Mouse (Mus musculus) fibroblast of lung, adult 2 months (primary cell): Measurements from ENCODE around the gene Krtap4-2.
"Not testable (repeated sequence)": the region's sequence is repeated elsewhere in the genome, so short reads cannot be mapped to it uniquely, and the experiment has no call there.

ENCODE experiments used
- DNase-seq: peaks from one replicate; pipeline ENCODE4 v3.0.0-alpha.2; 2011; ENCODE audit warnings: low read depth

The Krtap4-2 gene

DNA sequence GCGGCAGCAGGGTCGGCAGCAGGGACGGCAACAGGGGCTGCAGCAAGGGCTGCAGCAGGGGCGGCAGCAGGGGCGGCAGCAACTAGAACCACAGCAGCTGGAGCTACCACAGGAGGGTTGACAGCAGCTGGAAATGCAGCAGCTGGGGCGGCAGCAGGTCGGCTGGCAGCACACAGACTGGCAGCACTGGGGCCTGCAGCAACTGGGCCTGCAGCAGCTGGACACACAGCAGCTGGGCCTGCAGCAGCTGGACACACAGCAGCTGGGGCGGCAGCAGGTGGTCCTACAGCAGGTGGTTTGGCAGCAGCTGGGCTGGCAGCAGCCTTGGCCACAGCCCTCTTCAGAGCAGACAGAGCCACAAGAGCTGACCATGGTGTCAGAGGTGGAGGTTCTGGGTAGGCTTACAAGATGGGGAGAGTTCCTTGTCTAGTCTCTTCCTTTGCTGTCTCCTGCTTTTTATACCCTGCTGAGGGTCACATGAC is at the start of gene Krtap4-2:
Gene Krtap4-2 (minus strand): TSS at position 432 of the 482 bp plus-strand sequence.
- no peak for DNase-seq

DNA sequence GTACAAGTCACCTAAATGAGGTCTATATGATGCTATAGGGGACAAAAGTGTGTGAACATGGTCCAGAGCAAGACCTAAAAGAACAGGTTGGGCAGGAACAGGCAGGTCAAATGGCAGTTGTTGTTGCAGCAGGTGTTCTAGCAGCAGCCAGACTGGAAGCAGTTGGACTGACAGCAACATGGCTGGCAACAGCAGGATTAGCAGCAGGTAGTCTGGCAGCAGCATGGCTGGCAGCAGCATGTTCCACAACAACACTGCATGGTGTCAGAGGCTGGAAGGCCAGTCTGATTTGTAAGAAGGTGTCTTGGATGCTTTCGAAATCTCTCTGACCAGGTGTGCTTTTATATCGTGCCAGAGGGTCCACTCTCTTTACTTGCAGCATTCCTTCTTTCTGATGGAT is 48.6 kb upstream of the Krtap4-2 start:
- DNase-seq = no peak

DNA sequence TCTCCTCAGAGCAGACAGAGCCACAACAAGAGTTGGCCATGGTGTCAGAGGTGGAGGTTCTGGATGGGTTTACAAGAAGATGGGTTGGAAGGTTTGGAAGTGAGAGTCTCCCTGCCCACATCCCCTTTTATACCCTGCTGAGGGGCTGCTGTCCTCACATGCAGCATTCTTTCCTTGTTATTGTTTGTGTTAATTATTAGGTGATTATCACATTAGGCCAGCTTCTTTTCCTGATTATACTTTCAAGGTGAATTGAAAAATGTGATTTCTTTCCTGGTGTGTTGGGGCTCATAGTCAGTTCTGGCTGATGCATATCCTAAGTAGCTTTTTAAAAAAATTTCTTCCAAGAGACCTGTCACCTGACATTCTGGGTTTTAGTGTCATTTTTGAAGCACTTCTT is 31.0 kb upstream of the Krtap4-2 start, which contains the start of gene Krtap4-6:
Gene Krtap4-6 (minus strand): TSS at position 101 of the 400 bp plus-strand sequence.
- no peak for DNase-seq

DNA sequence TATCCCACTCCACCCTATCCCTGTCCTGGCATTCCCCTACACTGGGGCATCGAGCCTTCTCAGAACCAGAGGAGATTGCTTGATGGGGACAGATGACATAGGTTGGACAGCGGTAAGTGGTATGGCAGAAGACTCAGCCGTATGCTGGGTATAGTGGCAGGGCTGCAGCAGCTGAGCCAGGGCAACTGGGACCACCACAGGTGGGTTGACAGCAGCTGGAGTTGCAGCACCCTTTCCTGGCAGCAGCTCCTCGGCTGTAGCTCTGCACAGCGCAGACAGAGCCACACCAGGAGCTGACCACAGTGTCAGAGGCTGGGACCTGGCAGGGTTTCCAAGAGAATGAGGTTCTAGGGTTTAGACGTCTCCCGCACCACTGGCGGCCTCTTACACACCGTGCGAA is 27.9 kb upstream of the Krtap4-2 start:
- DNase-seq = no peak

DNA sequence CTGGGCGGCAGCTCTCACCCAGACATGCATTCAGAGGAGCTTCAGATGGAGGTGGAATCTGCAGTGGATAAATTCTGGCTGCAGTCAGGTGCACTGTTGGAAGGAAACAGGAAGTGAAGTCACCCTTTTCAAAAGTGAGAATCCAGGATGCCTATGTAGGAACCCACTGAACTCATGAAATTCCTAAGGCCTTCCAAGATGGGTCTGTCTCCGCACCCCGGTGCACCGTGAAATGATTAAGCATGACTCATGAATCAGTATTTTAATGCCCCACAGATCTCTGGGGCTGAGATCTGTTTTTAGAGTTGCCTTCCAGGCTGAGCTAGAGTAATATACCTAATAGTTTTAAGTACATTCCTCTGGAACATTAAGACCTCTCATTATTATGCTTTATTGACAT is 24.4 kb upstream of the Krtap4-2 start:
- no peak for DNase-seq

DNA sequence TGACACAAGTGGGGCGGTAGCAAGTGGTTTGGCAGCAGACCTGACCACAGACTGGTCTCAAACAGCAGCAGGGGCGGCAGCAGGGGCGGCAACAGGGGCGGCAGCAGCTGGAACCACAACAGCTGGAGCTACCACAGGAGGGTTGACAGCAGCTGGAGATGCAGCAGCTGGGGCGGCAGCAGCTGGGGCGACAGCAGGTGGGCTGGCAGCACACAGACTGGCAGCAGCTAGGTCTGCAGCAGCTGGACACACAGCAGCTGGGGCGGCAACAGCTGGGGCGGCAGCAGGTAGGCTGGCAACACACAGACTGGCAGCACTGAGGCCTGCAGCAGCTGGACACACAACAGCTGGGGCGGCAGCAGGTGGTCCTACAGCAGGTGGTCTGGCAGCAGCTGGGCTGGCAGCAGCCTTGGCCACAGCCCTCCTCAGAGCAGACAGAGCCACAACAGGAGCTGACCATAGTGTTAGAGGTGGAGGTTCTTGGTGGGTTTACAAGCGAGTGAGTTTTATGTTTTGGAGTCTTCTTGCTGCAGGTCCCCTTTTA is 23.7 kb upstream of the Krtap4-2 start, which contains the start of gene Gm11563:
Gene Gm11563 (minus strand): TSS at position 494 of the 544 bp plus-strand sequence.
- DNase-seq = not testable (repeated sequence)

DNA sequence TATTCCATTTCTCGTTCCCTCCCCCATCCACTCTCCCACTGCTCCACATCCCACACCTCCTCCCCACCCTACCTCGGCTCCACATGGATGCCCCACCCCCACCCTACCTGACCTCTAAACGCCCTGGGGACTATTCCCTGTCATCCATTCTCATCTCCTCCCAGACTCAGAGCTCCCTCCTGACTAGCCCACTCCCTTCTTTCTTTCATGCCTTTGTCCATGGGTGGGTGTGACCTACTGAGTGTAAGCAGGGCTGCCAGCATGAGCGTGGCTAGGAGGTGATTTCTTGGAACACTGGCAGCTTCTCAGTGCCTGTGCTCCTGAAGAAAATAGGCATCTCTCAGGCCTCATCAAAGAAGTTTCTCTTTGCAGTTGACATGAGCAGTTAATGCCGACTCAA is 22.2 kb upstream of the Krtap4-2 start:
- no peak for DNase-seq

DNA sequence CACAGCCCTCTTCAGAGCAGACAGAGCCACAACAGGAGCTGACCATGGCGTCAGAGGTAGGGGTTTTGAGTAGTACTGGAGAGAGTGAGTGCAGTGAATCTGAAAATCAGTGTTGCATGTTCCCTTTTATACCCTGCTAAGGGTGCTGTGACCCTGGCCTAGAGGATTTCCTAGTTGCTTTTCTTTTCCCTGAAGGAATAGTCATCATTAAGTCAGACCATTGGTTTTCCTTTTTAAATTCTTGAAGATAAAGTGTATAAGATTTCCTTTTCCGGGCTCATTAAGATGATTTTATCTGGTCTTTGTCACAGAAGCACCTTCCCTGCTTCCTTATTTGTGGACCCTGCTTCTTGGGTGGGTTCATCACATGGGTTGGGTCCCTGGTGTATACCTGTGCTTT is 15.3 kb upstream of the Krtap4-2 start, which contains the start of gene Gm11555:
Gene Gm11555 (minus strand): TSS at position 101 of the 400 bp plus-strand sequence.
- no peak for DNase-seq

DNA sequence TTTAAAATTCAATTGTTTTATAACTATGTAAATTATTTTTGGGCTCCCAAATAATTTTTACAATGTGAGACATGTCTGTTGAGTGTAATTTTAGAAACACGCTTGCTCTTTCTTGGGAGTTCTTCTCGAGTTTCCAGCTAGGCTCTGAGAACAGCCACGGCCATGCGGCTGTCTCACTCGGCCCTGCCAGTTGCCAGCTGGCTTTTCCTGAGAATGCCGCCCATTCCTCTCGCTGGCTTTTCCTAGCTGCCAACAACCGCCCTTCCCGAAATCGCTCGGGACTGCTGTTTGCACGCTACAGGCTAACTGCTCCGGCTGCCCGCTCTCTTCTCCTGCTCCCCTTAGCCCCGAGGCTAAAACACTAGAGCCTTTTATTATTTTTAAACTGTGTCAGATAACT is 11.6 kb upstream of the Krtap4-2 start:
- DNase-seq = no peak

DNA sequence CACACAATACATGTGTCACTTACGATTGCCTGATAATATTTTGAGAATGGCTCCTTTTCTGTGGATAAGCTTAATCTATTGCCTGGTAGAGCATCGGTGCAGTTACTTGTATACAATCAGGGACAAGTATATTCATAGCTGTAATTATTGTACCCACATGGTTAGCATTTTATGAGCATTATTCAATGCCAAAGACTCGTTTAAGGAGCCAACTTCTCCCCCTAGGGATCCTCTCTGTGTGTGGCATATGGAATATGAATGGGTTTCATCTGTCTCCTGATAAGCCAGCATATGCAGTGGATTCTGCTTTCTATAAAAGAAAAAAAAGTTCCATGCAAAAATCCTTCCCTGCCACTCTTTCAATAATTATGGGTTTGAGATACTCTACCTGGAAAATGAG is 9.5 kb upstream of the Krtap4-2 start:
- DNase-seq = no peak

DNA sequence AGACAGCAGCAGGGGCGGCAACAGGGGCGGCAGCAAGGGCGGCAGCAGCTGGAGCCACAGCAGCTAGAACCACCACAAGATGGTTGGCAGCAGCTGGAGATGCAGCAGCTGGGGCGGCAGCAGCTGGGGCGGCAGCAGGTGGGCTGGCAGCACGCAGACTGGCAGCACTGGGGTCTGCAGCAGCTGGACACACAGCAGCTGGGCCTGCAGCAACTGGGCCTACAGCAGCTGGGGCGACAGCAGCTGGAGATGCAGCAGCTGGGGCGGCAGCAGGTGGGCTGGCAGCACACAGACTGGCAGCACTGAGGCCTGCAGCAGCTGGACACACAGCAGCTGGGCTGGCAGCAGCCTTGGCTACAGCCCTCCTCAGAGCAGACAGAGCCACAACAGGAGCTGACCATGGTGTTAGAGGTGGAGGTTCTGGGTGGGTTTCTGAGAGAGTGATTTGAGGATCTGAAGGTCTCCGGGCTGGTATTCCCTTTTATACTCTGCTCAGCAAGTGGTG is 8.8 kb upstream of the Krtap4-2 start, which contains the start of gene Krtap4-7:
Gene Krtap4-7 (minus strand): TSS at position 455 of the 505 bp plus-strand sequence.
- not testable (repeated sequence) for DNase-seq

DNA sequence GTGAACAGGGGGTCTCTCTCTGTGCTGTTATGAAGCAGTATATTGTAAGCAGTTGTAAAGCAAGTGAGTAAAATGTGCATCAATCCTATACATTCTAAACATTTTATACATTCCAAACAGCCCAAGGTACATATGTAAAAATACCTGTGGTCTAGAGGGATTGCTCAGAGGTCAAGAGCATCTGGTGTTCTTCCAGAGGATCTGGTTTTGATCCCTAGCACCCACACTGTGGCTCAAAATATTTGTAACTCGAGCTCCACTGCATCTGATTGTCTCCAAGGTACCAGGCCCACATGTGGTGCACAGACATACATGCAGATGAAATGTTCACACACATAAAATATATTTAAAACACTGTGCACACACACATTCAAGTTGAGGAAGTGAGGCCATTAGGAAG is 6.0 kb upstream of the Krtap4-2 start:
- DNase-seq = no peak

DNA sequence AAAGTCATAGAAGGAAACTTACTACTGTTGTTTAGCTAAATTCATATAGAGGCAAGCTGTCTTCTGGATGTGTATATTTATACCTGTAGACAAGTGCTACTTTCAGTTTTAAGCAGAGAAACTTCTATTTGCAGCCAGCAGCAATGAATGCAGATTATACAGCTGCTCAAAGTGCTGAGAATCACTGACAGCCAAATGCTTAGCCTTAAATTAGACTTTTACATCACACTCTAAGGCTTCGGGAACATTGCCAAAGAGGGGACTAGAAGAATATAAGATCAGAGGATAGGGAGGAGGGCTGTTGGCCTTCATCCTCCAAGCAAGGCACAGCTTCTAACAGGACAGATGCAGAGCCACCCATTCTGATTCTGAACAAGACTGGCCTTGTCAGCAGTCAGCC is 2.2 kb upstream of the Krtap4-2 start:
- DNase-seq = no peak

DNA sequence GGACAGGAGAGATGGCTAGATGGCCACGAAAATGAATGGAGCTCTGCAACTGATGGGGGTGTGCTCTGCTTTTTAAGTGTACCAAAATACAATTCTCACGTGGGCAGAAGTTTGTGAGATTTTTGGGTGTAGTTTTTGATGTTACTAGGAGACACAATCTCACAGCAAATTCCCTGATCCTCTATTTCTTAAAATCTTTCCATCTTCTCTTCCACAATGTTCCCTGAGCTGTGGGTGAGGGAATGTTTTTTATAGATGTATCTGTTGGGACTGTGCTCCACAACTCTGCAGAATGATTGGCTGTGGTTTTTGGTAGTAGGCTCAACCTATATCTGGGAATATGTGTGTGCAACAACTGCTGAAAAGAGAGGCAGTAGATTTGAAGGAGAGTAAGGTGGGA is 1.6 kb downstream of the Krtap4-2 start:
- DNase-seq = no peak

DNA sequence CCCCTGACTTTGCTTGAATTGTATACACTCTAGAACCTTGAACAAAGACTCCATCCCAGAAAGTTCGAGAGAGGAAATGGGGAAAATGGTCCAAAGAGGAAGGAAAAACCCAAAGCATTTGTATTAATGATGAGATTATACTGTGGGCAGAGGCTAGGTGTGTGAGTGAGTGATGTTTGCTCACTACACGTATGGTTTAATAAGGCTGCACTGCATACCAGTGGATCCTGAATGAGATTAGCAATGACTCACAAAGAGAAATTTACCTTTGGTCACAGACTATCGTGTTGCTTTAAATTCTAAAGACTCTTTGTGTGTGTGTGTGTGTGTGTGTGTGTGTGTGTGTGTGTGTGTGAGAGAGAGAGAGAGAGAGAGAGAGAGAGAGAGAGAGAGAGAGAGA is 4.0 kb downstream of the Krtap4-2 start:
- no peak for DNase-seq

DNA sequence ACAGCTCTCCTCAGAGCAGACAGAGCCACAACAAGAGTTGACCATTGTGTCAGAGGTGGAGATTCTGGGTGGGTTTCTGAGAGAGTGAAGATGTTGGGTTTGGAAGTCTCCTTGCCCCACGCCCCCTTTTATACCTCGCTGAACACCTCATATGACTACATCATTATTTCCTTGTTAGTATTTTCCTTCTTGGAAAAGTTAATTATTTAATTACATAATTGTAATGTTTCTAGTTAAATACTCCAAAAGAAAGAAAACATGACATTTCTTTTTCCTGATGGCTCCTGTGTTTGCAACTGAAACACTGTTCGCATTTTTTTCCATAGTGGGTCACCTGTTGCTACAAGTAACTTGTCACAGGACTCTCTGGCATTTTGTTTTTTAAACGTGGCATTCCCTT is 6.7 kb downstream of the Krtap4-2 start, which contains the start of gene Krtap4-1:
Gene Krtap4-1 (minus strand): TSS at position 101 of the 400 bp plus-strand sequence.
- DNase-seq = no peak

DNA sequence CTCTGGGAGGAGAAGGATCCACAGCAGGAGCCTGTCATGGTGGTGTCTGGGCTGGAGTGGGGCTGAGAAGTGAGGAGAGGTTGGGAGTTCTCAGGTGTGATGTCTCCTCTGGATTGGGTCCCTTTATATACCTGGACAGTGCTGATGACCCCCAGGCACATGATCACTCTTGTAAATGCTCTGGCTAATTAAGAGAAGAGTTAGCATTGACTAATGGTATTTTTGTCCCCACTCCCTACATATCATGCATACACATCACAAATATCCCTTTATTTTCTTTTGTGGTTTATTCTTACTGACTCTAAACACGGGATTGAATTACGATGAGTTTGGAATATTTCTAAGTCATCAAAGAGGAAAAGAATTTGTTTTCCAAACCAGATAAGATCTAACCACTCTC is 14.5 kb downstream of the Krtap4-2 start, which contains the start of gene Gm11562:
Gene Gm11562 (minus strand): TSS at position 101 of the 400 bp plus-strand sequence.
- no peak for DNase-seq

DNA sequence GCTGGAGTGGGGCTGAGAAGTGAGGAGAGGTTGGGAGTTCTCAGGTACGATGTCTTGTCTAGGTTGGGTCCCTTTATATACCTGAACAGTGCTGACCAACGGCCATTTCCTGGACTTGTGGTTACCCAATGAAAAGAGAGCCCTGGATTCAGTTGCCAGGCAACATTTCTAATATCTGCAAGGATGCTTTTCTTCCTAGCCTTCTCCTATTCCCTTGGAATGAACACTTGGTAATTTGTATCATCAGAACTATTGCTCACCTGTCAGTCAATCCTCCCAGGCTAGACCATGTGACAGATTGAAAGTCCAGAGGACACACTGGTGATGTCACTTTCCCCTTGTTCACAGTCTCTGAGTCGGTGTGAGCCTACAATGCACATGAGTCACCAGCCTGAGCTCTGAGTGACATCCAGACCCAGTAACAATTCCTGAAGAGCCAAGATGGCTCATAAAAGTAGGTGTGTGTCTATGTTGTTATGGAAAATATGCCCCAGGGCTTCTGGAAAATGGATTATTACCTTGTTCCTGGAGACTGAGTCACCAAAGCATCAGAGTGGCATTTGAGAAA is 20.0 kb downstream of the Krtap4-2 start, which contains the start of gene Krtap2-4:
Gene Krtap2-4 (minus strand): TSS at position 51 of the 568 bp plus-strand sequence.
- DNase-seq = no peak

DNA sequence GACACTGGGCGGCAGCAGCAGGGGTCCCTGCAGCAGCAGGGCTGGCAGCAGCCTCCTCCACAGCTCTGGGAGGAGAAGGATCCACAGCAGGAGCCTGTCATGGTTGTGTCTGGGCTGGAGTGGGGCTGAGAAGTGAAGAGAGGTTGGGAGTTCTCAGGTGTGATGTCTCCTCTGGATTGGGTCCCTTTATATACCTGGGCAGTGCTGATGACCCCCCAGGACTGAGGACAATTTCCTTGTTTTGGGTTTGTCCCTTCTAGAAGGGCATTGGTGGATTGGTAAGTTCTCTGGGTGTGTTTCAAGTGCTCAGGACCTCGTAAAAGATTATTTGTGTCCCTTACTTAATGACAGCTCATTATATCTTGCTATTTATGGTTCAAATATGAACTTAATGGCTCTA is 24.8 kb downstream of the Krtap4-2 start, which contains the start of gene Gm11937:
Gene Gm11937 (minus strand): TSS at position 101 of the 400 bp plus-strand sequence.
- not testable (repeated sequence) for DNase-seq

DNA sequence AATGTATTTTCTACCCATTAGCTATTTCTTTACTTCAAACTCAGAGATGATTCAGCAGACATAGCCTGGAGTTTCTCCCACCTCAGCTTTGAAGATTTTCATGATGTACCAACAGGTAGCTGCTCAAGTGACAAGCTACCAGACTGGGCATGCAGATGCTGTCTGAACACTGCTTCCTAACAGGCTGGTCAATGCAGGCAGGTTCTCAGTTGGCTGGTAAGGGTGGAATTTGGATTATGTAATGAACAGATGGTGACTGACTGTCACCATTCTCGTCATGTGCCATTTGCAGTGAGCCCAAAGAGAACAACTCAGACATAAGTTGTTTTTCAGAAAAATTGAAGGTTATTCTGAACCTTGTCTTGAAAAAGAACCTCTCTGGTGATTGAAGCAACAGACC is 25.8 kb downstream of the Krtap4-2 start:
- DNase-seq = no peak

DNA sequence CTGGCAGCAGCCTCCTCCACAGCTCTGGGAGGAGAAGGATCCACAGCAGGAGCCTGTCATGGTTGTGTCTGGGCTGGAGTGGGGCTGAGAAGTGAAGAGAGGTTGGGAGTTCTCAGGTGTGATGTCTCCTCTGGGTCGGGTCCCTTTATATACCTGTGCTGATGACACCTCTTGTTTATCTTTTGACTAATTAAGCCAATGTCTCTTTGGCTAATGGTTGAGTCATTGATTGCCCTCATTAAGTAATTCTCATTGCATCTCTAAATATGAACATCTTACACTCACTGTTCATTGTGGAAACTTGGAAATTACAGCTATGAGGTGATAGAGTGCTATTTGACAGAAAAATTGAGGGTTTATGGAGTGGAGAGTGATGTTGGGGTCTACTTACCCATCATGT is 31.7 kb downstream of the Krtap4-2 start, which contains the start of gene Gm11938:
Gene Gm11938 (minus strand): TSS at position 101 of the 400 bp plus-strand sequence.
- DNase-seq = not testable (repeated sequence)

DNA sequence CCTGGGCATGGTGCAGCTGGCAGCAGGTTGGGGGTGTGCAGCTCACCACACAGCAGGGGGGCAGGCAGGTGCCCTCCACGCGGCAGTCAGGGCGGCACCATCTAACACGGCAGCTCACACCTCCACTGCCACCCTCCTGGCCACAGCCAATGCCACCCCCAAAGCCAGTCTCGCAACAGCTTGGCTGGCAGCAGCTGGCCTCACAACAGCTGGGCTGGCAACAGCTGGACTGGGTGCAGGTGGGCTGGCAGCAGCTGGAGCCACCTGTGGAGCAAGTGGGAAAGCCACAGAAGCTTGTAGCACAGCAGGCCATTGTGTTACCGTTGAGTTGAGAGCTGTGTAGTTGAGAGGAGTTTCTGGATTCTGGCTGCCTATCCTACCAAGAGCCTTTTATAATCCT is 37.1 kb downstream of the Krtap4-2 start, which contains the start of gene Krtap9-3:
Gene Krtap9-3 (minus strand): TSS at position 364 of the 400 bp plus-strand sequence.
- DNase-seq = not testable (repeated sequence)

DNA sequence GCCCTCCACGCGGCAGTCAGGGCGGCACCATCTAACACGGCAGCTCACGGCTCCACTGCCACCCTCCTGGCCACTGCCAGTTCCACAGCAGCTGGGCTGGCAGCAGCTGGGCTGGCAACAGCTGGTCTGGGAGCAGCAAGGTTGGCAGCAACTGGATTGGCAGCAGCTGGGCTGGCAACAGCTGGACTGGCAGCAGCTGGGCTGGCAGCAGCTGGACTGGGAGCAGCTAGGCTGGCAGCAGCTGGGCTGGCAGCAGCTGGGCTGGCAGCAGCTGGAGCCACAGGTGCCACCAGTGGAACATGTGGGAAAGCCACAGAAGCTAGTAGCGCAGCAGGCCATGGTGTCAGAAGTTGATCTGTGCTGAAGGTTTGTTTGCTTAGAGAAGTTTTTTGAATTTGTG is 43.9 kb downstream of the Krtap4-2 start, which contains the start of gene Krtap1-3:
Gene Krtap1-3 (minus strand): TSS at position 359 of the 400 bp plus-strand sequence.
- no peak for DNase-seq
